Mouse (Mus musculus) MEL (cell line): ENCODE measurements at regions not wholly inside any gene's neighbourhood (a gene's known extent, or its start where the extent isn't known, plus 50 kb on each side); places are given as distances from the start of the nearest gene placed in this dataset.

Experiments
- DNase-seq: peaks from one replicate; pipeline ENCODE4 v3.0.0; 2011; ENCODE audit warnings: low read depth, low spot score
- H3K27ac ChIP-seq: 2 replicates; pipeline ENCODE4 v1.5.1; 2012; ENCODE audit warnings: low read depth, mild to moderate bottlenecking, control low read depth, low read length, moderate library complexity; ENCODE audit not compliant: control insufficient read depth
- H3K27me3 ChIP-seq, 2 experiments: fragments of 150-350 bp in 1 of 2; sonication (generic) in 1 of 2; 2 replicates each; pipeline ENCODE4 v1.6.1; 2012; ENCODE audit warnings: low read length in 2 of 2, mild to moderate bottlenecking in 2 of 2, improper control_type of control experiment in 1 of 2, moderate library complexity in 1 of 2; ENCODE audit not compliant: insufficient read depth in 2 of 2, control insufficient read depth in 1 of 2
- H3K36me3 ChIP-seq, 2 experiments: 2 replicates each; pipeline ENCODE4 v1.6.1; 2012 to 2014; ENCODE audit warnings: low read length in 2 of 2, improper control_type of control experiment in 1 of 2, inconsistent platforms in 1 of 2, mild to moderate bottlenecking in 1 of 2; ENCODE audit not compliant: insufficient read depth in 2 of 2, control insufficient read depth in 1 of 2
- H3K4me1 ChIP-seq, 2 experiments: fragments of 150-350 bp in 1 of 2; sonication (generic) in 1 of 2; 2 replicates each; pipeline ENCODE4 v1.6.1; 2012; ENCODE audit warnings: low read length in 2 of 2, improper control_type of control experiment in 1 of 2, mild to moderate bottlenecking in 1 of 2; ENCODE audit not compliant: insufficient read depth in 2 of 2, control insufficient read depth in 1 of 2
- H3K4me3 ChIP-seq, 2 experiments: fragments of 150-350 bp in 1 of 2; sonication (generic) in 1 of 2; 2 replicates each; pipeline ENCODE4 v1.5.1; 2012; ENCODE audit warnings: low read depth in 2 of 2, low read length in 2 of 2, mild to moderate bottlenecking in 2 of 2, moderate library complexity in 2 of 2, control low read depth in 1 of 2, improper control_type of control experiment in 1 of 2; ENCODE audit not compliant: control insufficient read depth in 1 of 2, insufficient read depth in 1 of 2
- H3K79me2 ChIP-seq: 2 replicates; pipeline ENCODE4 v1.6.1; 2012; ENCODE audit warnings: mild to moderate bottlenecking, low read length, moderate library complexity; ENCODE audit not compliant: control insufficient read depth, poor library complexity, insufficient read depth
- H3K9ac ChIP-seq: 2 replicates; pipeline ENCODE4 v1.6.1; 2012; ENCODE audit warnings: low read depth, mild to moderate bottlenecking, control low read depth, low read length, moderate library complexity; ENCODE audit not compliant: control insufficient read depth, poor library complexity, severe bottlenecking
- H3K9me3 ChIP-seq: fragments of 150-350 bp; sonication (generic); replicated peaks from 2 replicates; pipeline ENCODE4 v1.6.1; 2012; ENCODE audit warnings: mild to moderate bottlenecking, low read length, improper control_type of control experiment, moderate library complexity; ENCODE audit not compliant: insufficient read depth
- BHLHE40 ChIP-seq: IDR thresholded peaks from 2 replicates; pipeline ENCODE4 v1.6.1; 2012; ENCODE audit warnings: low read depth, mild to moderate bottlenecking, inconsistent platforms, low read length, improper control_type of control experiment, borderline replicate concordance
- CHD2 ChIP-seq: IDR thresholded peaks from 2 replicates; pipeline ENCODE4 v1.6.1; 2011; ENCODE audit warnings: low read length, improper control_type of control experiment
- CTCF ChIP-seq, 3 experiments: IDR thresholded peaks in 2 of 3; conservative IDR thresholded peaks in 1 of 3; 2 replicates each; pipeline ENCODE4 v1.5.1; 2011 to 2012; ENCODE audit warnings: low read length in 3 of 3, low read depth in 2 of 3, mild to moderate bottlenecking in 2 of 3, improper control_type of control experiment in 1 of 3, inconsistent platforms in 1 of 3, mixed read lengths in 1 of 3, moderate library complexity in 1 of 3; ENCODE audit not compliant: control insufficient read depth in 1 of 3, insufficient read depth in 1 of 3, poor library complexity in 1 of 3, severe bottlenecking in 1 of 3
- E2F4 ChIP-seq: IDR thresholded peaks from 2 replicates; pipeline ENCODE4 v1.6.1; 2011; ENCODE audit warnings: low read depth, low read length, improper control_type of control experiment, borderline replicate concordance
- ELF1 ChIP-seq: IDR thresholded peaks from 2 replicates; pipeline ENCODE4 v1.6.1; 2014; ENCODE audit warnings: low read depth, mild to moderate bottlenecking, inconsistent platforms, low read length, improper control_type of control experiment, moderate library complexity
- ETS1 ChIP-seq: IDR thresholded peaks from 2 replicates; pipeline ENCODE4 v1.6.1; 2012; ENCODE audit warnings: low read depth, mild to moderate bottlenecking, inconsistent platforms, low read length, improper control_type of control experiment, moderate library complexity
- JUND ChIP-seq: IDR thresholded peaks from 2 replicates; pipeline ENCODE4 v1.6.1; 2011; ENCODE audit warnings: low read depth, mild to moderate bottlenecking, improper control_type of control experiment, low read length
- MAFK ChIP-seq: IDR thresholded peaks from 2 replicates; pipeline ENCODE4 v1.6.1; 2011; ENCODE audit warnings: low read depth, mild to moderate bottlenecking, low read length, improper control_type of control experiment, borderline replicate concordance
- MAX ChIP-seq: IDR thresholded peaks from 2 replicates; pipeline ENCODE4 v1.6.1; 2011; ENCODE audit warnings: low read length, improper control_type of control experiment
- MAZ ChIP-seq: IDR thresholded peaks from 2 replicates; pipeline ENCODE4 v1.6.1; 2012; ENCODE audit warnings: low read depth, mild to moderate bottlenecking, inconsistent platforms, low read length, improper control_type of control experiment
- MXI1 ChIP-seq: IDR thresholded peaks from 2 replicates; pipeline ENCODE4 v1.6.1; 2011; ENCODE audit warnings: mild to moderate bottlenecking, low read depth, low read length, improper control_type of control experiment
- MYB ChIP-seq: IDR thresholded peaks from 2 replicates; pipeline ENCODE4 v1.6.1; 2011; ENCODE audit warnings: mild to moderate bottlenecking, low read depth, low read length, improper control_type of control experiment
- NELFE ChIP-seq: IDR thresholded peaks from 2 replicates; pipeline ENCODE4 v1.6.1; 2011; ENCODE audit warnings: low read depth, low read length, improper control_type of control experiment
- NRF1 ChIP-seq: IDR thresholded peaks from 2 replicates; pipeline ENCODE4 v1.6.1; 2014; ENCODE audit warnings: low read depth, mild to moderate bottlenecking, inconsistent platforms, low read length, improper control_type of control experiment, moderate library complexity; ENCODE audit not compliant: poor library complexity, insufficient read depth, severe bottlenecking
- POLR2A ChIP-seq, 2 experiments: IDR thresholded peaks; 2 replicates each; pipeline ENCODE4 v1.6.1; 2011 to 2012; ENCODE audit warnings: low read length in 2 of 2, mild to moderate bottlenecking in 2 of 2, control low read depth in 1 of 2, improper control_type of control experiment in 1 of 2, low read depth in 1 of 2, moderate library complexity in 1 of 2; ENCODE audit not compliant: control insufficient read depth in 1 of 2, insufficient read depth in 1 of 2, poor library complexity in 1 of 2
- SIN3A ChIP-seq: IDR thresholded peaks from 2 replicates; pipeline ENCODE4 v1.6.1; 2012; ENCODE audit warnings: low read length, improper control_type of control experiment, inconsistent platforms
- TBP ChIP-seq: IDR thresholded peaks from 2 replicates; pipeline ENCODE4 v1.8.0; 2011; ENCODE audit warnings: low read depth, low read length, improper control_type of control experiment
- UBTF ChIP-seq: IDR thresholded peaks from 2 replicates; pipeline ENCODE4 v1.6.1; 2012; ENCODE audit warnings: low read depth, mild to moderate bottlenecking, inconsistent platforms, low read length, improper control_type of control experiment, moderate library complexity, borderline replicate concordance; ENCODE audit not compliant: insufficient read depth
- USF1 ChIP-seq: IDR thresholded peaks from 2 replicates; pipeline ENCODE4 v1.6.1; 2014; ENCODE audit warnings: low read depth, mild to moderate bottlenecking, inconsistent platforms, low read length, improper control_type of control experiment, moderate library complexity
- ZC3H11A ChIP-seq: IDR thresholded peaks from 2 replicates; pipeline ENCODE4 v1.6.1; 2012; ENCODE audit warnings: low read depth, mild to moderate bottlenecking, inconsistent platforms, low read length, improper control_type of control experiment
- ZKSCAN1 ChIP-seq: IDR thresholded peaks from 2 replicates; pipeline ENCODE4 v1.6.1; 2012; ENCODE audit warnings: low read depth, mild to moderate bottlenecking, inconsistent platforms, low read length, improper control_type of control experiment, moderate library complexity
- ZMIZ1 ChIP-seq: IDR thresholded peaks from 2 replicates; pipeline ENCODE4 v1.6.1; 2012; ENCODE audit warnings: low read depth, mild to moderate bottlenecking, inconsistent platforms, low read length, improper control_type of control experiment, moderate library complexity
- ZNF384 ChIP-seq: IDR thresholded peaks from 2 replicates; pipeline ENCODE4 v1.6.1; 2012; ENCODE audit warnings: low read depth, mild to moderate bottlenecking, inconsistent platforms, low read length, improper control_type of control experiment

GRCm38 (mm10) chr1:14490026-14490425, 1603.1 kb downstream of the 4930444P10Rik start:
- H3K9ac ChIP-seq: no peak overlapping the region
- H3K9me3 ChIP-seq: no peaks in the 10 kb centered on the region
- H3K4me3 ChIP-seq: no peak overlapping the region
- no peak overlapping the region for H3K27ac ChIP-seq
- H3K79me2 ChIP-seq: no peaks in the 10 kb centered on the region
- H3K27me3 ChIP-seq: no peaks in the 10 kb centered on the region
- TF ChIP-seq ETS1 (no peak), SIN3A (no peak), NELFE (no peak), ZC3H11A (no peak), ZMIZ1 (no peak), ELF1 (no peak), CTCF (IDR thresholded peaks at IDR 0.05 in 2 of 3, conservative IDR thresholded peaks at IDR 0.05 in 1 of 3; ENCODE audit: control insufficient read depth in 1 of 3, insufficient read depth in 1 of 3, low read depth in 2 of 3, low read length in 3 of 3, poor library complexity in 1 of 3, severe bottlenecking in 1 of 3) (no peak), MYB (no peak), UBTF (no peak), CHD2 (no peak), E2F4 (no peak)
- DNase-seq: no peak
- peaks cover 11 to 15% of the 10 kb centered on the region in 2 experiments for H3K4me1 ChIP-seq
- H3K36me3 ChIP-seq: peaks cover 0 to 24% of the 10 kb centered on the region in 2 experiments; a peak in 2 of 4 replicates

- Histone ChIP-seq H3K4me3 (peak overlapping the region; percentile 49 to 52), H3K4me1 (peaks cover 17 to 22% of the 10 kb centered on the region in 2 experiments), H3K36me3 (peaks cover 0 to 32% of the 10 kb centered on the region in 2 experiments; a peak in 2 of 4 replicates), H3K27me3 (no peaks in the 10 kb centered on the region), H3K9me3 (no peaks in the 10 kb centered on the region), H3K79me2 (no peaks in the 10 kb centered on the region), H3K27ac (peak overlapping the region; percentile 87), H3K9ac (peak overlapping the region; percentile 57)
- peak; percentile 38; the same call in 1 of the 2 replicates for TF ChIP-seq NELFE
- TF ChIP-seq POLR2A (IDR thresholded peaks at IDR 0.05; ENCODE audit: control insufficient read depth in 1 of 2, insufficient read depth in 1 of 2, low read depth in 1 of 2, low read length in 2 of 2, poor library complexity in 1 of 2): 0 out of 4 replicates have a peak, but pooled peaks of 1 of the 2 experiments have one; percentile 18
- no peak for TF ChIP-seq UBTF
- TF ChIP-seq MAZ: no peak
- TF ChIP-seq USF1: peak; percentile 84
- peak; percentile 58 for TF ChIP-seq SIN3A
- no peak for TF ChIP-seq ZNF384
- TF ChIP-seq JUND: no peak
- TF ChIP-seq MXI1: peak; percentile 41; the same call in 1 of the 2 replicates
- TF ChIP-seq TBP: peak; percentile 51; the same call in 1 of the 2 replicates
- no peak for TF ChIP-seq ZMIZ1
- no peak for TF ChIP-seq ZKSCAN1
- TF ChIP-seq NRF1: no peak
- TF ChIP-seq BHLHE40: no peak
- no peak for TF ChIP-seq MAFK
- TF ChIP-seq MAX: peak; percentile 52; the same call in 1 of the 2 replicates
- no peak for TF ChIP-seq MYB
- DNase-seq: peak; percentile 57
Measured at GRCm38 (mm10) chr1:14487708-14488127, 1605.4 kb downstream of the 4930444P10Rik start.
